Mouse (Mus musculus) CH12.LX (cell line): ENCODE measurements around the gene Tmem100. TPM values are rescaled to one million over a fixed set of nuclear protein-coding genes. Genes with fewer than 3 reads are reported as not detected.

Experiments used
- DNase-seq: peaks from one replicate; pipeline ENCODE4 v3.0.0-alpha.2; 2013; ENCODE audit errors: extremely low read depth
- H3K27ac ChIP-seq: 2 replicates; pipeline ENCODE4 v1.5.1; 2012; ENCODE audit warnings: low read depth, mild to moderate bottlenecking, control low read depth, moderate library complexity; ENCODE audit not compliant: insufficient read depth
- H3K27me3 ChIP-seq: replicated peaks from 2 replicates; pipeline ENCODE3; 2012; ENCODE audit warnings: inconsistent platforms
- H3K36me3 ChIP-seq, 2 experiments: replicated peaks in 1 of 2; 2 replicates each; pipeline versions ENCODE3 to v1.6.1; 2012; ENCODE audit warnings: inconsistent platforms in 1 of 2, low read length in 1 of 2, mild to moderate bottlenecking in 1 of 2, mixed read lengths in 1 of 2, moderate library complexity in 1 of 2; ENCODE audit not compliant: control insufficient read depth in 1 of 2, insufficient read depth in 1 of 2
- H3K4me1 ChIP-seq, 2 experiments: 2 replicates each; pipeline ENCODE4 v1.6.1; 2012; ENCODE audit warnings: inconsistent platforms in 1 of 2, moderate library complexity in 1 of 2; ENCODE audit not compliant: insufficient read depth in 2 of 2, control insufficient read depth in 1 of 2
- H3K4me2 ChIP-seq: 2 replicates; pipeline ENCODE4 v1.6.1; 2012; ENCODE audit warnings: low read depth, mild to moderate bottlenecking, control low read depth; ENCODE audit not compliant: poor library complexity, insufficient read depth, severe bottlenecking
- H3K4me3 ChIP-seq, 3 experiments: fragments of 150-350 bp in 1 of 3; sonication (generic) in 1 of 3; replicated peaks in 1 of 3; 2 replicates each; pipeline versions ENCODE3 to v1.5.1; 2011 to 2012; ENCODE audit warnings: low read depth in 2 of 3, low read length in 2 of 3, mild to moderate bottlenecking in 2 of 3, moderate library complexity in 2 of 3, control low read depth in 1 of 3, improper control_type of control experiment in 1 of 3, inconsistent platforms in 1 of 3, mixed read lengths in 1 of 3; ENCODE audit not compliant: poor library complexity in 1 of 3
- H3K79me2 ChIP-seq: replicated peaks from 2 replicates; pipeline ENCODE4 v1.6.1; 2012; ENCODE audit warnings: mild to moderate bottlenecking, moderate library complexity; ENCODE audit not compliant: control insufficient read depth, poor library complexity, insufficient read depth, severe bottlenecking; ENCODE audit errors: extremely low read depth
- H3K9ac ChIP-seq: 2 replicates; pipeline ENCODE4 v1.6.1; 2012; ENCODE audit warnings: low read depth, mild to moderate bottlenecking, control low read depth, moderate library complexity; ENCODE audit not compliant: insufficient read depth
- H3K9me3 ChIP-seq: replicated peaks from 2 replicates; pipeline ENCODE3; 2012; ENCODE audit warnings: low read length, inconsistent platforms, mixed read lengths
- BHLHE40 ChIP-seq: IDR thresholded peaks from 2 replicates; pipeline ENCODE4 v1.6.1; 2011; ENCODE audit warnings: mild to moderate bottlenecking, low read depth, low read length, improper control_type of control experiment
- ELF1 ChIP-seq: IDR thresholded peaks from 2 replicates; pipeline ENCODE4 v1.6.1; 2014; ENCODE audit warnings: low read depth, mild to moderate bottlenecking, inconsistent platforms, low read length, improper control_type of control experiment
- EP300 ChIP-seq: IDR thresholded peaks from 2 replicates; pipeline ENCODE4 v1.6.1; 2011; ENCODE audit warnings: low read length, improper control_type of control experiment
- ETS1 ChIP-seq: conservative IDR thresholded peaks from 2 replicates; pipeline ENCODE4 v1.6.1; 2012; ENCODE audit warnings: low read depth, mild to moderate bottlenecking, inconsistent platforms, low read length, improper control_type of control experiment, moderate library complexity
- GABPA ChIP-seq: IDR thresholded peaks from 2 replicates; pipeline ENCODE4 v1.6.1; 2012; ENCODE audit warnings: low read depth, low read length, improper control_type of control experiment, inconsistent platforms; ENCODE audit not compliant: insufficient replicate concordance
- IRF4 ChIP-seq: IDR thresholded peaks from 2 replicates; pipeline ENCODE4 v1.6.1; 2014; ENCODE audit warnings: low read depth, mild to moderate bottlenecking, inconsistent platforms, low read length, improper control_type of control experiment
- JUN ChIP-seq: IDR thresholded peaks from 2 replicates; pipeline ENCODE4 v1.6.1; 2011; ENCODE audit warnings: low read depth, mild to moderate bottlenecking, low read length, improper control_type of control experiment, moderate library complexity; ENCODE audit not compliant: insufficient read depth
- MAFK ChIP-seq: IDR thresholded peaks from 2 replicates; pipeline ENCODE4 v1.6.1; 2011; ENCODE audit warnings: low read length, improper control_type of control experiment; ENCODE audit not compliant: insufficient replicate concordance
- MAZ ChIP-seq: IDR thresholded peaks from 2 replicates; pipeline ENCODE4 v1.6.1; 2012; ENCODE audit warnings: low read depth, mild to moderate bottlenecking, inconsistent platforms, low read length, improper control_type of control experiment, moderate library complexity
- NELFE ChIP-seq: IDR thresholded peaks from 2 replicates; pipeline ENCODE4 v1.6.1; 2011; ENCODE audit warnings: low read depth, low read length, improper control_type of control experiment
- POLR2AphosphoS2 ChIP-seq: IDR thresholded peaks from 2 replicates; pipeline ENCODE4 v1.6.1; 2011; ENCODE audit warnings: low read depth, low read length, improper control_type of control experiment
- RAD21 ChIP-seq: IDR thresholded peaks from 2 replicates; pipeline ENCODE4 v1.6.1; 2011; ENCODE audit warnings: low read depth, mild to moderate bottlenecking, low read length, improper control_type of control experiment, moderate library complexity
- RCOR1 ChIP-seq: conservative IDR thresholded peaks from 2 replicates; pipeline ENCODE4 v1.6.1; 2012; ENCODE audit warnings: low read depth, mild to moderate bottlenecking, inconsistent platforms, low read length, improper control_type of control experiment
- SIN3A ChIP-seq: IDR thresholded peaks from 2 replicates; pipeline ENCODE4 v1.6.1; 2012; ENCODE audit warnings: low read length, improper control_type of control experiment, inconsistent platforms
- SMC3 ChIP-seq: IDR thresholded peaks from 2 replicates; pipeline ENCODE4 v1.6.1; 2011; ENCODE audit warnings: low read depth, low read length, improper control_type of control experiment
- TBP ChIP-seq: conservative IDR thresholded peaks from 2 replicates; pipeline ENCODE4 v1.6.1; 2011; ENCODE audit warnings: low read depth, low read length, improper control_type of control experiment
- UBTF ChIP-seq: IDR thresholded peaks from 2 replicates; pipeline ENCODE4 v1.6.1; 2012; ENCODE audit warnings: low read depth, mild to moderate bottlenecking, inconsistent platforms, low read length, improper control_type of control experiment, moderate library complexity
- USF1 ChIP-seq: IDR thresholded peaks from 2 replicates; pipeline ENCODE4 v1.6.1; 2014; ENCODE audit warnings: low read depth, mild to moderate bottlenecking, inconsistent platforms, low read length, improper control_type of control experiment
- ZC3H11A ChIP-seq: IDR thresholded peaks from 2 replicates; pipeline ENCODE4 v1.6.1; 2012; ENCODE audit warnings: low read depth, mild to moderate bottlenecking, inconsistent platforms, low read length, improper control_type of control experiment
- ZKSCAN1 ChIP-seq: IDR thresholded peaks from 2 replicates; pipeline ENCODE4 v1.6.1; 2012; ENCODE audit warnings: low read depth, inconsistent platforms, low read length, improper control_type of control experiment, borderline replicate concordance
- ZMIZ1 ChIP-seq: IDR thresholded peaks from 2 replicates; pipeline ENCODE4 v1.6.1; 2012; ENCODE audit warnings: low read depth, mild to moderate bottlenecking, inconsistent platforms, low read length, improper control_type of control experiment
- ZNF384 ChIP-seq: IDR thresholded peaks from 2 replicates; pipeline ENCODE4 v1.6.1; 2012; ENCODE audit warnings: low read depth, low read length, improper control_type of control experiment, inconsistent platforms
- dilution Hi-C: fragments of 300-500 bp; cut with MboI; formaldehyde crosslinking; loops from 2 replicates; pipeline ENCODE4 v1.14.3; 2020; ENCODE audit warnings: low sequenced_read_pairs; ENCODE audit not compliant: extremely low pct_unique_long_range_greater_than_20kb, extremely low pct_ligation_motif_present
- in situ Hi-C: fragments of 300-500 bp; cut with MboI; formaldehyde crosslinking; loops from 3 replicates; pipeline ENCODE4 v1.14.3; 2019; ENCODE audit warnings: low sequenced_read_pairs, low pct_ligation_motif_present, low pct_unique_long_range_greater_than_20kb, mixed read lengths
- polyA plus RNA-seq: library from polyadenylated mRNA; unstranded; fragments of >175 nt; gene quantifications from 2 replicates; pipeline ENCODE4 v1.2.1, GENCODE M21; 2012; ENCODE audit warnings: low read depth; ENCODE audit not compliant: insufficient read length
- total RNA-seq, 2 experiments: library from RNA; depleted of rRNA; stranded (reverse); fragments of 300-350 nt in 1 of 2; fragments of >200 nt in 1 of 2; gene quantifications; 2 replicates each; pipeline ENCODE4 v1.2.3; 2012 to 2014

Tmem100 gene
- total and polyA plus RNA-seq, 3 experiments, result 0.30 to 3.5 (median 1.0) TPM

DNA sequence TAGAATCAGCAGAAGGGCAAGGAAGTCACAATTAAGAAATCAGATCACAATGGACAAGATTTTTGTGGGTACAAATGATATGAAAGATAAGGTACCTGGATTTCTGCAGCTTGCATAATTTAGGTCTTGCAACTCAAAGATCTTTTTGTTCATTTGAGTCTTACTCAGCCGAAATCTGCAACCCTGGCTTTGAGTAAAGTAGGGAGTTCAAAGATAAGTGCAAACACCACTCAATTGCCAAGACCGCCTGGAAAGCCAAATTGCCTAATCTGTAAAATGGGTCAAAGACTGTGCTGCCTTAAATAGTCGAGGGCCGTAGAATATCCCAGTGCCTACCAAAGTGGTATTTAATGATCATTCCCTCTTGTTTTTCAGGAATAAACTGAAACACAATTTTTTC is 26.8 kb upstream of the Tmem100 start:
- TF ChIP-seq ZMIZ1, result no peak
- no peak for TF ChIP-seq JUN
- TF ChIP-seq ELF1, result no peak
- no peak for TF ChIP-seq RAD21
- no peak for TF ChIP-seq EP300
- TF ChIP-seq RCOR1, result no peak
- no peak for TF ChIP-seq UBTF
- TF ChIP-seq POLR2AphosphoS2, result no peak
- no peak for TF ChIP-seq ZKSCAN1
- no peak for TF ChIP-seq NELFE
- TF ChIP-seq IRF4, result no peak
- no peak for TF ChIP-seq SIN3A
- no peak for TF ChIP-seq ZNF384
- no peak for TF ChIP-seq USF1
- no peak for TF ChIP-seq GABPA
- no peak for TF ChIP-seq MAFK
- TF ChIP-seq BHLHE40, result no peak
- Histone ChIP-seq H3K79me2 (no peaks in the 10 kb centered on the region), H3K4me3 (no peak overlapping the region), H3K27ac (no peak overlapping the region), H3K27me3 (peaks cover 3% of the 10 kb centered on the region), H3K36me3 (peaks cover 0 to 28% of the 10 kb centered on the region in 2 experiments), H3K9me3 (no peaks in the 10 kb centered on the region), H3K9ac (peak overlapping the region; percentile 30; the same call in 1 of the 2 replicates), H3K4me1 (peaks cover 4 to 24% of the 10 kb centered on the region in 2 experiments; a peak in 3 of 4 replicates), H3K4me2 (peak overlapping the region; percentile 90; the same call in 1 of the 2 replicates)
- dilution Hi-C loops (no loop called here), in situ Hi-C loops (no loop called here)
- DNase-seq, result no peak

DNA sequence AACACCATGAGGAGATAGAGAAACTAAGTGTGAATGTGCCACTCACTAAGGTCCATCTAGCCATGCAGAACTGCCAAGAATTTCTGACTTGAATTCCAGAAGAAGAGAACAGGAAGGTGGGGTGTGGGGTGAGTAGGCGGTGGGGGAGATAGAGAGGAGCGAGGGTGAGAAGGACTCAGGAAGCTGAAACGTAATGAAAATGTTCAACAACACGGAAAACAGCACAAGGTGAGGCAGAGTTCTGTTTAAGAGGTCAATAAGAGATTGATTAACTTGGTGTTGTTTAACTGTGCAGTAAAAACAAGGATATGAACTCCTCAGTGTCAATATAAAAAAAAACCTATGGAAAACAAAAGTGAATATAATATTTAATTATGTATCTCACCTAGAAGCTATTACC is 24.0 kb upstream of the Tmem100 start:
- Histone ChIP-seq H3K27me3 (peaks cover 10% of the 10 kb centered on the region), H3K9me3 (no peaks in the 10 kb centered on the region), H3K36me3 (peaks cover 0 to 3% of the 10 kb centered on the region in 2 experiments), H3K79me2 (no peaks in the 10 kb centered on the region), H3K4me3 (no peak overlapping the region), H3K4me1 (peaks cover 4 to 20% of the 10 kb centered on the region in 2 experiments; a peak in 3 of 4 replicates), H3K9ac (no peak overlapping the region), H3K27ac (no peak overlapping the region), H3K4me2 (no peak overlapping the region)
- TF ChIP-seq MAZ (no peak), UBTF (no peak), RAD21 (no peak), ETS1 (no peak), SMC3 (no peak), ZC3H11A (no peak), TBP (no peak), GABPA (no peak), BHLHE40 (no peak), IRF4 (no peak)
- in situ Hi-C loops, result no loop called here
- dilution Hi-C loops, result no loop called here
- no peak for DNase-seq
